Mouse (Mus musculus) right cerebral cortex, adult 18-20 months (tissue): ENCODE data around the gene Bloc1s3.

ENCODE experiments used
- DNase-seq: peaks from one replicate; pipeline ENCODE4 v3.0.0; 2022; ENCODE audit warnings: mixed read lengths

Gene Bloc1s3

GRCm38 (mm10) chr7:19473875-19474443 lies 34.2 kb downstream of the Bloc1s3 start:
- DNase-seq, result peak; percentile 86

GRCm38 (mm10) chr7:19472403-19472802 lies 35.8 kb downstream of the Bloc1s3 start:
- no peak for DNase-seq

GRCm38 (mm10) chr7:19470308-19470707 lies 37.9 kb downstream of the Bloc1s3 start:
- DNase-seq, result no peak

GRCm38 (mm10) chr7:19469404-19469803 lies 38.8 kb downstream of the Bloc1s3 start:
- DNase-seq, result no peak

GRCm38 (mm10) chr7:19468279-19468678 lies 39.9 kb downstream of the Bloc1s3 start:
- DNase-seq, result no peak

- no peak for DNase-seq
Measured at GRCm38 (mm10) chr7:19467638-19468037, 40.5 kb downstream of the Bloc1s3 start.

- DNase-seq, result no peak
Measured at GRCm38 (mm10) chr7:19466602-19467145, 41.5 kb downstream of the Bloc1s3 start.

GRCm38 (mm10) chr7:19464367-19465307 lies 43.5 kb downstream of the Bloc1s3 start:
- no peak for DNase-seq

- no peak for DNase-seq
Measured at GRCm38 (mm10) chr7:19462884-19463381, 45.2 kb downstream of the Bloc1s3 start, which contains the start of gene Exoc3l2. TSS of gene Exoc3l2 (plus strand) at chr7:19463331.

- DNase-seq, result no peak
Measured at GRCm38 (mm10) chr7:19462443-19462842, 45.7 kb downstream of the Bloc1s3 start.

GRCm38 (mm10) chr7:19461488-19461887 lies 46.7 kb downstream of the Bloc1s3 start:
- DNase-seq, result peak; percentile 59

GRCm38 (mm10) chr7:19460500-19460899 lies 47.7 kb downstream of the Bloc1s3 start:
- no peak for DNase-seq

GRCm38 (mm10) chr7:19459144-19459870 lies 48.9 kb downstream of the Bloc1s3 start:
- DNase-seq, result no peak

- DNase-seq, result peak; percentile 69
Measured at GRCm38 (mm10) chr7:19458591-19459111, 49.5 kb downstream of the Bloc1s3 start, which contains the start of gene Mark4. TSS of gene Mark4 (minus strand) at chr7:19458821.

- DNase-seq, result peak; percentile 13
Measured at GRCm38 (mm10) chr7:19458072-19458486, 50.1 kb downstream of the Bloc1s3 start.

- DNase-seq, result no peak
Measured at GRCm38 (mm10) chr7:19457414-19458071, 50.6 kb downstream of the Bloc1s3 start.

- peak; percentile 37 for DNase-seq
Measured at GRCm38 (mm10) chr7:19456628-19457027, 51.5 kb downstream of the Bloc1s3 start.

GRCm38 (mm10) chr7:19455819-19456495 lies 52.2 kb downstream of the Bloc1s3 start:
- DNase-seq, result no peak

GRCm38 (mm10) chr7:19455186-19455585 lies 53.0 kb downstream of the Bloc1s3 start:
- DNase-seq, result no peak
